Mouse (Mus musculus): ENCODE data around the gene Cmc2.

DNA sequence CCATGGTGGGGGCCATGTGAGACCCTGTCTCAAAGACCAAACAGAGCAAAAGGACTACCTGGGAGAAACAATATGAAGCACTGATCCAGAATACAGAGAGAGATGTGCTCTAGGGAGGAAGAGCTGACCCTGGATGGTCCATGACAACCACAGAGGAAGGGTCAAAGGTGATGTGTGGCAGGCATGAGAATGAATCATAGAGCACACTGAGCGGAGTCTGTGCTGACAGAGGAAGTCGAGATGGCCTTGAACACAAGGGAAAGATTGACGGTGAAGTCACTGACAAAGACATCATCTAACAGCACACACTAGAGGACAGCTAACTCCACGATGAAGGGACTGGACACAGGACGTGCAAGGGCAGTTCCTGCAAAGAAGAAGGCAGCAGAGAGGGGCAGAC, 29.8 kb downstream of the Cmc2 start:
- TF ChIP-seq CTCF (IDR thresholded peaks at IDR 0.05; ENCODE audit: low read depth, low read length) (no peak), POLR2A (IDR thresholded peaks at IDR 0.05; ENCODE audit: extremely low read depth, insufficient read depth, low read length) (no peak)
